27 mouse cellular contexts compared by ENCODE assay signal in genomic region chr11:121129616-121130015, GRCm38 (mm10). TPM values are rescaled to one million over a fixed set of nuclear protein-coding genes. Genes with fewer than 3 reads are reported as not detected.
DNase-seq lines count a peak whose midpoint lies in the region; ATAC-seq and TF ChIP-seq lines count a peak whose summit lies in the region.
"Had no signal": no experiment of that assay in that cellular context is flagged by ENCODE, and none has a peak within 500 bp of the region (broad histone marks: within the 10 kb centered on the region; RNA-seq: fewer than 3 reads in every experiment).

No protein-coding gene starts in this region.

- H3ac ChIP-seq in C2C12 (ENCODE audit: control insufficient read depth, insufficient read length, low read depth) = no peak overlapping the region

- H3K79me3 ChIP-seq in C2C12 (ENCODE audit: low read depth) = no peaks in the 10 kb centered on the region

- no peaks in the 10 kb centered on the region for H3K4me1 ChIP-seq in liver, adult 2 months (ENCODE audit: control insufficient read depth, insufficient read depth, low read length)
- H3K4me1 ChIP-seq in hindbrain, embryonic 10.5 days (replicated peaks) = no peaks in the 10 kb centered on the region
- peaks cover 7% of the 10 kb centered on the region for H3K4me1 ChIP-seq in heart, embryonic 12.5 days (replicated peaks)
- H3K4me1 ChIP-seq: embryonic facial prominence, embryonic 13.5 days; forebrain, embryonic 13.5 days; hindbrain, embryonic 15.5 days had no signal

- H3K36me3 ChIP-seq in liver, adult 2 months (ENCODE audit: control insufficient read depth, insufficient read depth, low read length) = no peaks in the 10 kb centered on the region
- H3K36me3 ChIP-seq in C2C12 (ENCODE audit: control insufficient read depth, insufficient read depth) = no peaks in the 10 kb centered on the region
- H3K36me3 ChIP-seq in hindbrain, embryonic 10.5 days = no peaks in the 10 kb centered on the region
- no peaks in the 10 kb centered on the region for H3K36me3 ChIP-seq in heart, embryonic 12.5 days
- H3K36me3 ChIP-seq: embryonic facial prominence, embryonic 13.5 days; hindbrain, embryonic 15.5 days had no signal

- H3K9ac ChIP-seq in liver, adult 2 months (ENCODE audit: low read depth, low read length) = no peak overlapping the region
- no peak overlapping the region for H3K9ac ChIP-seq in heart, embryonic 12.5 days
- H3K9ac ChIP-seq: embryonic facial prominence, embryonic 13.5 days; forebrain, embryonic 13.5 days; forebrain, postnatal 0 days; hindbrain, embryonic 15.5 days had no signal

- no peaks in the 10 kb centered on the region for H3K79me2 ChIP-seq in liver, adult 2 months (ENCODE audit: control insufficient read depth, insufficient read depth, low read length)
- no peaks in the 10 kb centered on the region for H3K79me2 ChIP-seq in C2C12 (ENCODE audit: control insufficient read depth, insufficient read depth)

- H3K4me3 ChIP-seq in liver, adult 2 months (ENCODE audit: insufficient read depth, low read depth, low read length) = no peak overlapping the region
- no peak overlapping the region for H3K4me3 ChIP-seq in C2C12 (ENCODE audit: insufficient read depth, poor library complexity, severe bottlenecking)
- no peak overlapping the region for H3K4me3 ChIP-seq in hindbrain, embryonic 10.5 days
- no peak overlapping the region for H3K4me3 ChIP-seq in heart, embryonic 12.5 days
- H3K4me3 ChIP-seq: embryonic facial prominence, embryonic 13.5 days; forebrain, embryonic 13.5 days; hindbrain, embryonic 15.5 days had no signal

- H3K9me3 ChIP-seq in hindbrain, embryonic 10.5 days = no peaks in the 10 kb centered on the region
- H3K9me3 ChIP-seq in heart, embryonic 12.5 days (replicated peaks) = no peaks in the 10 kb centered on the region
- H3K9me3 ChIP-seq: embryonic facial prominence, embryonic 13.5 days; forebrain, embryonic 13.5 days; hindbrain, embryonic 15.5 days had no signal

- no peak overlapping the region for H3K4me2 ChIP-seq in heart, embryonic 12.5 days
- H3K4me2 ChIP-seq: embryonic facial prominence, embryonic 13.5 days; forebrain, embryonic 13.5 days; heart, embryonic 11.5 days; hindbrain, embryonic 15.5 days had no signal

- no peak for ATAC-seq in heart, embryonic 12.5 days (ENCODE audit: insufficient number of reproducible peaks, low FRiP score)
- ATAC-seq: forebrain, embryonic 13.5 days; forebrain, postnatal 0 days; intestine, embryonic 16.5 days had no signal

- 20% methylated on average over 1 of the region's 1 CpGs for WGBS in liver, adult 2 months
- 76% methylated on average over 1 of the region's 1 CpGs for WGBS in hindbrain, embryonic 10.5 days
- 65% methylated on average over 1 of the region's 1 CpGs for WGBS in heart, embryonic 12.5 days

- no peaks in the 10 kb centered on the region for H3K27me3 ChIP-seq in liver, adult 2 months (ENCODE audit: control insufficient read depth, insufficient read depth, low read length)
- no peaks in the 10 kb centered on the region for H3K27me3 ChIP-seq in C2C12 (ENCODE audit: control insufficient read depth, insufficient read depth, insufficient read length)
- H3K27me3 ChIP-seq in hindbrain, embryonic 10.5 days (ENCODE audit: insufficient read depth, poor library complexity, severe bottlenecking) = no peaks in the 10 kb centered on the region
- H3K27me3 ChIP-seq in heart, embryonic 12.5 days (replicated peaks) = no peaks in the 10 kb centered on the region
- H3K27me3 ChIP-seq: embryonic facial prominence, embryonic 13.5 days; forebrain, embryonic 13.5 days; hindbrain, embryonic 15.5 days had no signal

- DNase-seq in liver, adult 2 months (ENCODE audit: extremely low read depth, low read depth, low spot score) = peak; percentile 78
- DNase-seq in liver = no peak
- DNase-seq in 3134 (ENCODE audit: extremely low read depth, insufficient read length, low spot score) = peak; percentile 67
- DNase-seq in brain, adult 2 months (ENCODE audit: low read depth, low spot score) = peak; percentile 38
- DNase-seq in cerebellum, postnatal 14 days = no peak
- no peak for DNase-seq in hindbrain, embryonic 10.5 days (ENCODE audit: low spot score)
- DNase-seq: adrenal gland, postnatal 10 days; B cell, adult 2 months; cerebellum, adult 11-12 months; cerebellum, adult 9-10 months; cerebellum, postnatal 36 days; forebrain, postnatal 0 days; heart, adult 18-20 months had no signal

- no peak overlapping the region for H3K27ac ChIP-seq in liver, adult 2 months (replicated peaks; ENCODE audit: insufficient read depth, low read depth, low read length)
- H3K27ac ChIP-seq in hindbrain, embryonic 10.5 days = no peak overlapping the region
- H3K27ac ChIP-seq in heart, embryonic 12.5 days (ENCODE audit: poor library complexity, severe bottlenecking) = no peak overlapping the region
- H3K27ac ChIP-seq: embryonic facial prominence, embryonic 13.5 days; forebrain, embryonic 13.5 days; hindbrain, embryonic 15.5 days had no signal

- no peak for TF ChIP-seq CTCF in liver, adult 2 months (IDR thresholded peaks at IDR 0.05; ENCODE audit: low read depth, low read length)
- no peak for TF ChIP-seq CTCF in C2C12 (IDR thresholded peaks at IDR 0.05; ENCODE audit: control insufficient read depth, insufficient read depth, insufficient read length)

- TF ChIP-seq POLR2A in liver, adult 2 months (IDR thresholded peaks at IDR 0.05; ENCODE audit: extremely low read depth, insufficient read depth, low read length) = no peak

TF ChIP-seq in C2C12, 6 proteins besides CTCF, POLR2A, EP300 and RAD21:
- TF ChIP-seq USF1 (IDR thresholded peaks at IDR 0.05; ENCODE audit: low read depth) (peak; percentile 67), MAX (IDR thresholded peaks at IDR 0.05) (no peak), CEBPB (IDR thresholded peaks at IDR 0.05; ENCODE audit: low read depth) (peak; percentile 92)

RNA-seq across cellular contexts. Expression of gene Tex19.2, which starts 11.1 kb away (rescaled TPM):
- total RNA-seq in liver, adult 2 months (2014; rRNA removed) = not detected in 2 replicates
- not detected in 2 replicates for polyA plus RNA-seq in liver, adult 2 months (2012; rRNA removed)
- polyA plus RNA-seq in C2C12 (2012; fragmentation: generic; extraction: Trizol) = 0.04 TPM
- not detected in 2 replicates for polyA plus RNA-seq in hindbrain, embryonic 10.5 days (2016; fragmentation: Nextera tagmentation; extraction: Ambion mirVana)
- polyA plus RNA-seq in heart, embryonic 12.5 days (2016; fragmentation: Nextera tagmentation; extraction: Ambion mirVana) = not detected in 2 replicates
- total RNA-seq: adrenal gland, postnatal 10 days; adrenal gland, postnatal 4 days; forebrain, postnatal 0 days; gastrocnemius, adult 8-10 months; gastrocnemius, postnatal 4 days; heart, adult 18-20 months; heart, postnatal 25 days had no signal
- polyA plus RNA-seq: embryonic facial prominence, embryonic 13.5 days; forebrain, embryonic 13.5 days; forebrain, postnatal 0 days; heart, embryonic 11.5 days; heart, embryonic 16.5 days; hindbrain, embryonic 11.5 days; hindbrain, embryonic 15.5 days; intestine, embryonic 16.5 days had no signal

RNA-seq across cellular contexts. Expression of gene Tex19.1, which starts 16.3 kb away (rescaled TPM):
- not detected in 2 replicates for total RNA-seq in liver, adult 2 months (2014; rRNA removed)
- polyA plus RNA-seq in liver, adult 2 months (2012; rRNA removed) = not detected in 2 replicates
- polyA plus RNA-seq in C2C12 (2012; fragmentation: generic; extraction: Trizol) = 0.02 TPM
- polyA plus RNA-seq in hindbrain, embryonic 10.5 days (2016; fragmentation: Nextera tagmentation; extraction: Ambion mirVana) = not detected in 2 replicates
- polyA plus RNA-seq in heart, embryonic 12.5 days (2016; fragmentation: Nextera tagmentation; extraction: Ambion mirVana) = 0.15 and 0.54 TPM in 2 replicates
- total RNA-seq: adrenal gland, postnatal 10 days; adrenal gland, postnatal 4 days; forebrain, postnatal 0 days; gastrocnemius, adult 8-10 months; heart, adult 18-20 months; heart, postnatal 25 days had no signal
- polyA plus RNA-seq: forebrain, embryonic 13.5 days; forebrain, postnatal 0 days; heart, embryonic 16.5 days; hindbrain, embryonic 11.5 days; hindbrain, embryonic 15.5 days; intestine, embryonic 16.5 days had no signal

RNA-seq across cellular contexts. Expression of gene Uts2r, which starts 30.5 kb away (rescaled TPM):
- total RNA-seq in liver, adult 2 months (2014; rRNA removed) = not detected in 2 replicates
- not detected in 2 replicates for polyA plus RNA-seq in liver, adult 2 months (2012; rRNA removed)
- polyA plus RNA-seq in C2C12 (2012; fragmentation: generic; extraction: Trizol) = not detected
- polyA plus RNA-seq in hindbrain, embryonic 10.5 days (2016; fragmentation: Nextera tagmentation; extraction: Ambion mirVana) = 0.12 TPM in 2 replicates
- polyA plus RNA-seq in heart, embryonic 12.5 days (2016; fragmentation: Nextera tagmentation; extraction: Ambion mirVana) = not detected in 2 replicates
- total RNA-seq: adrenal gland, postnatal 4 days; MEL had no signal
- polyA plus RNA-seq: embryonic facial prominence, embryonic 13.5 days; heart, embryonic 11.5 days; intestine, embryonic 16.5 days had no signal

RNA-seq across cellular contexts. Expression of gene Sectm1a, which starts 48.6 kb away (rescaled TPM):
- total RNA-seq in liver, adult 2 months (2014; rRNA removed) = 0.55 and 0.67 TPM in 2 replicates
- 0.76 and 0.81 TPM in 2 replicates for polyA plus RNA-seq in liver, adult 2 months (2012; rRNA removed)
- polyA plus RNA-seq in C2C12 (2012; fragmentation: generic; extraction: Trizol) = not detected
- polyA plus RNA-seq in hindbrain, embryonic 10.5 days (2016; fragmentation: Nextera tagmentation; extraction: Ambion mirVana) = not detected in 2 replicates
- polyA plus RNA-seq in heart, embryonic 12.5 days (2016; fragmentation: Nextera tagmentation; extraction: Ambion mirVana) = not detected in 2 replicates
- total RNA-seq: forebrain, postnatal 0 days; gastrocnemius, adult 8-10 months; gastrocnemius, postnatal 4 days; heart, postnatal 25 days had no signal
- polyA plus RNA-seq: forebrain, embryonic 13.5 days; forebrain, postnatal 0 days; heart, embryonic 11.5 days; hindbrain, embryonic 11.5 days had no signal

Comparison
In these comparisons a context has a peak if more than half of its experiments do, and no peak if none do; other contexts are left out.
1. DNase-seq: peak in liver, adult 2 months (single experiment), 3134 (single experiment) and brain, adult 2 months (single experiment); none in liver (single experiment), cerebellum, postnatal 14 days (0 of 2) and hindbrain, embryonic 10.5 days (single experiment).